Mouse (Mus musculus) hindbrain, embryonic 16.5 days (tissue): ENCODE results near the gene Slc9a8. TPM values are rescaled to one million over a fixed set of nuclear protein-coding genes. Genes with fewer than 3 reads are reported as not detected.

Source experiments
- ATAC-seq: fragments of 200-750 bp; cut with Nextera tagmentation; 2 replicates; pipeline ENCODE4 v1.8.0; 2017; ENCODE audit warnings: moderate TSS enrichment, moderate library complexity
- H3K27ac ChIP-seq: fragments of 300-500 bp; sonication (generic); 2 replicates; pipeline ENCODE4 v1.5.1; 2014; ENCODE audit warnings: low read depth, mild to moderate bottlenecking, control low read depth, low read length, moderate library complexity
- H3K27me3 ChIP-seq: fragments of 300-500 bp; sonication (generic); replicated peaks from 2 replicates; pipeline ENCODE4 v1.6.1; 2014; ENCODE audit warnings: low read length; ENCODE audit not compliant: control insufficient read depth, insufficient read depth
- H3K36me3 ChIP-seq: fragments of 300-500 bp; sonication (generic); 2 replicates; pipeline ENCODE4 v1.6.1; 2014; ENCODE audit warnings: mild to moderate bottlenecking, low read length, moderate library complexity, mixed read lengths; ENCODE audit not compliant: control insufficient read depth, insufficient read depth
- H3K4me1 ChIP-seq: fragments of 300-500 bp; sonication (generic); 2 replicates; pipeline ENCODE4 v1.6.1; 2014; ENCODE audit warnings: low read depth, low read length; ENCODE audit not compliant: control insufficient read depth, insufficient read depth
- H3K4me2 ChIP-seq: fragments of 300-500 bp; sonication (generic); 2 replicates; pipeline ENCODE4 v1.6.1; 2014; ENCODE audit warnings: mild to moderate bottlenecking, low read length, control low read depth, moderate library complexity
- H3K4me3 ChIP-seq: fragments of 300-500 bp; sonication (generic); 2 replicates; pipeline ENCODE4 v1.5.1; 2014; ENCODE audit warnings: mild to moderate bottlenecking, low read length, control low read depth, moderate library complexity
- H3K9ac ChIP-seq: fragments of 300-500 bp; sonication (generic); 2 replicates; pipeline ENCODE4 v1.6.1; 2014; ENCODE audit warnings: low read depth, mild to moderate bottlenecking, control low read depth, low read length, moderate library complexity
- H3K9me3 ChIP-seq: fragments of 300-500 bp; sonication (generic); 2 replicates; pipeline ENCODE4 v1.6.1; 2014; ENCODE audit warnings: mild to moderate bottlenecking, low read length, moderate library complexity; ENCODE audit not compliant: control insufficient read depth
- WGBS: fragments of 180-500 bp; shearing (Covaris S2); extraction: QIAGEN DNeasy Blood & Tissue Kit; methylation state at CpG from one replicate; pipeline ENCODE4 v1.1.7; 2014; 5-methylcytosine and 5-hydroxymethylcytosine counted together
- polyA plus RNA-seq: library from polyadenylated mRNA; unstranded; fragments of >200 nt; fragmentation: Nextera tagmentation; extraction: Ambion mirVana; gene quantifications from 2 replicates; pipeline ENCODE4 v1.2.1, GENCODE M21; 2015

Slc9a8 gene
- 18.7 and 19.9 TPM in 2 replicates for polyA plus RNA-seq

- Histone ChIP-seq H3K4me3 (peak within 1 kb of the TSS; percentile 77), H3K27ac (peak within 1 kb of the TSS; percentile 99), H3K27me3 (no peaks in the 10 kb centered on the region), H3K36me3 (peaks cover 2% of the 10 kb centered on the region; the same call in 1 of the 2 replicates), H3K9me3 (no peaks in the 10 kb centered on the region), H3K4me2 (peak within 1 kb of the TSS; percentile 91), H3K4me1 (peaks cover 16% of the 10 kb centered on the region), H3K9ac (peak within 1 kb of the TSS; percentile 94)
- peak; percentile 97 for ATAC-seq
- WGBS = under 1% methylated on average over 63 of the region's 66 CpGs
These were observed at the start of gene Slc9a8 for GRCm38 (mm10) chr2:167421330-167422149. Slc9a8 (plus strand) TSS chr2:167421712.

- Histone ChIP-seq H3K27ac (no peak overlapping the region), H3K27me3 (no peaks in the 10 kb centered on the region), H3K4me1 (peaks cover 5% of the 10 kb centered on the region; the same call in 1 of the 2 replicates), H3K9ac (no peak overlapping the region), H3K36me3 (no peaks in the 10 kb centered on the region), H3K4me3 (no peak overlapping the region), H3K9me3 (no peaks in the 10 kb centered on the region), H3K4me2 (no peak overlapping the region)
- peak; percentile 48; the same call in 1 of the 2 replicates for ATAC-seq
- 70% methylated on average over 5 of the region's 5 CpGs for WGBS
These were observed 48.2 kb upstream of the Slc9a8 start for GRCm38 (mm10) chr2:167373266-167373665.

- no peak for ATAC-seq
- Histone ChIP-seq H3K36me3 (no peaks in the 10 kb centered on the region), H3K4me2 (no peak overlapping the region), H3K4me1 (peaks cover 5% of the 10 kb centered on the region; the same call in 1 of the 2 replicates), H3K4me3 (no peak overlapping the region), H3K27ac (no peak overlapping the region), H3K9me3 (no peaks in the 10 kb centered on the region), H3K9ac (no peak overlapping the region), H3K27me3 (no peaks in the 10 kb centered on the region)
- 93% methylated on average over 12 of the region's 12 CpGs for WGBS
These were observed 47.2 kb upstream of the Slc9a8 start for GRCm38 (mm10) chr2:167374191-167374805.

GRCm38 (mm10) chr2:167375135-167375534 lies 46.4 kb upstream of the Slc9a8 start:
- no peak overlapping the region for H3K4me2 ChIP-seq
- 80% methylated on average over 9 of the region's 9 CpGs for WGBS
- no peak overlapping the region for H3K27ac ChIP-seq
- no peak for ATAC-seq
- H3K27me3 ChIP-seq = no peaks in the 10 kb centered on the region
- H3K36me3 ChIP-seq = no peaks in the 10 kb centered on the region
- H3K9ac ChIP-seq = no peak overlapping the region
- H3K9me3 ChIP-seq = no peaks in the 10 kb centered on the region
- H3K4me3 ChIP-seq = no peak overlapping the region
- H3K4me1 ChIP-seq = peaks cover 5% of the 10 kb centered on the region; the same call in 1 of the 2 replicates

GRCm38 (mm10) chr2:167375688-167376087 lies 45.8 kb upstream of the Slc9a8 start:
- no peak overlapping the region for H3K27ac ChIP-seq
- H3K4me2 ChIP-seq = no peak overlapping the region
- WGBS = 91% methylated on average over 5 of the region's 5 CpGs
- H3K27me3 ChIP-seq = no peaks in the 10 kb centered on the region
- no peaks in the 10 kb centered on the region for H3K36me3 ChIP-seq
- peaks cover 5% of the 10 kb centered on the region; the same call in 1 of the 2 replicates for H3K4me1 ChIP-seq
- H3K9ac ChIP-seq = no peak overlapping the region
- H3K9me3 ChIP-seq = no peaks in the 10 kb centered on the region
- H3K4me3 ChIP-seq = no peak overlapping the region
- no peak for ATAC-seq

- Histone ChIP-seq H3K9ac (no peak overlapping the region), H3K36me3 (no peaks in the 10 kb centered on the region)
- no peak for ATAC-seq
These were observed 45.4 kb upstream of the Slc9a8 start for GRCm38 (mm10) chr2:167376160-167376564.

GRCm38 (mm10) chr2:167377697-167378096 lies 43.8 kb upstream of the Slc9a8 start:
- no peak for ATAC-seq

More at GRCm38 (mm10) chr2:167376160-167376564, 45.4 kb upstream of the Slc9a8 start:
- H3K4me2 ChIP-seq = no peak overlapping the region
- H3K9me3 ChIP-seq = no peaks in the 10 kb centered on the region
- peaks cover 5% of the 10 kb centered on the region; the same call in 1 of the 2 replicates for H3K4me1 ChIP-seq
- 74% methylated on average over 8 of the region's 8 CpGs for WGBS
- H3K4me3 ChIP-seq = no peak overlapping the region
- H3K27ac ChIP-seq = no peak overlapping the region
- no peaks in the 10 kb centered on the region for H3K27me3 ChIP-seq

GRCm38 (mm10) chr2:167378972-167379371 lies 42.5 kb upstream of the Slc9a8 start:
- Histone ChIP-seq H3K4me1 (no peaks in the 10 kb centered on the region), H3K27ac (no peak overlapping the region), H3K9ac (no peak overlapping the region), H3K9me3 (no peaks in the 10 kb centered on the region), H3K4me2 (no peak overlapping the region), H3K36me3 (no peaks in the 10 kb centered on the region), H3K27me3 (no peaks in the 10 kb centered on the region), H3K4me3 (no peak overlapping the region)
- no peak for ATAC-seq
- 46% methylated on average over 4 of the region's 4 CpGs for WGBS

More at GRCm38 (mm10) chr2:167377697-167378096, 43.8 kb upstream of the Slc9a8 start:
- H3K4me2 ChIP-seq = no peak overlapping the region
- H3K4me1 ChIP-seq = peaks cover 5% of the 10 kb centered on the region; the same call in 1 of the 2 replicates
- H3K27ac ChIP-seq = no peak overlapping the region
- no peaks in the 10 kb centered on the region for H3K36me3 ChIP-seq
- WGBS = 81% methylated on average over 3 of the region's 3 CpGs
- no peak overlapping the region for H3K9ac ChIP-seq
- H3K27me3 ChIP-seq = no peaks in the 10 kb centered on the region
- no peak overlapping the region for H3K4me3 ChIP-seq
- no peaks in the 10 kb centered on the region for H3K9me3 ChIP-seq
